Mouse (Mus musculus): Measurements from ENCODE around the gene Foxd1.

- TF ChIP-seq CTCF (IDR thresholded peaks at IDR 0.05; ENCODE audit: extremely low read depth, insufficient read length, insufficient replicate concordance, low read depth, low read length) (no peak), POLR2A (IDR thresholded peaks at IDR 0.05; ENCODE audit: low read depth, low read length) (no peak)
Observed at GRCm38 (mm10) chr13:98306852-98307475, 47.1 kb upstream of the Foxd1 start.
